Mouse (Mus musculus): ENCODE results near the gene Ppp1r1b. TPM values are rescaled to one million over a fixed set of nuclear protein-coding genes. Genes with fewer than 3 reads are reported as not detected.
A peak's percentile ranks its signal among the peaks of the same experiment; 100 is the strongest.
"Not testable (repeated sequence)": the region's sequence is repeated elsewhere in the genome, so short reads cannot be mapped to it uniquely, and the experiment has no call there.

Gene Ppp1r1b
- polyA plus RNA-seq, 1 experiment: not detected

DNA sequence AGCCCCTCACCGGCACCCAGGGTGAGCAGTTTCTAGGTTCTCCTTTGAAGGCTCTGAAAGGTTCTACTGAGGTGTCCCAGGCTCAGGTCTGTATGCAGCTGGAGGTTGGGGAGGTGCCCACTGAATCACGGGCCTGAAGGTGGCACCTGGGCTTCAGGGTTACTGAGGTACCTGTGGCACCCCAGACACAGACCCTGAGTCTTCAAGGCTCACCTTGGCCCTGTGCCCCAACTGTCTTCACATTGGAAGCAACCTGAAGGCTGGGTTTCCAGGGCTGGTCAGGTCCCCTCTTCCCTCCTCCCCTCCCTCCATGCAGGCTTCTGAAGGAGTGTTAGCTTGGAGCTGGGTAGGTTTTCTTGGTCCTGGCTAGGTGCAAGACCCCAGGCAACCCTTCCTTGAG is 33.4 kb downstream of the Ppp1r1b start:
- Histone ChIP-seq H3K4me2 (ENCODE audit: low read depth) (no peak overlapping the region), H3K36me3 (ENCODE audit: control insufficient read depth, insufficient read depth) (peaks cover 11% of the 10 kb centered on the region), H3ac (ENCODE audit: control insufficient read depth, insufficient read length) (no peak overlapping the region), H3K4me3 (no peak overlapping the region), H3K27me3 (ENCODE audit: control insufficient read depth, insufficient read depth, insufficient read length) (peaks cover 4% of the 10 kb centered on the region), H3K79me2 (ENCODE audit: control insufficient read depth, insufficient read depth) (no peaks in the 10 kb centered on the region)
- no peak for TF ChIP-seq MYOD1 (IDR thresholded peaks at IDR 0.05; ENCODE audit: control insufficient read depth in 1 of 3, insufficient read length in 2 of 3, low read depth in 2 of 3)
- no peak for TF ChIP-seq TCF3 (IDR thresholded peaks at IDR 0.05; ENCODE audit: insufficient read length, low read depth)
- TF ChIP-seq MYOG (IDR thresholded peaks at IDR 0.05; ENCODE audit: control insufficient read depth in 1 of 3, insufficient read depth in 1 of 3, insufficient read length in 2 of 3, low read depth in 2 of 3): no peak
- TF ChIP-seq REST (IDR thresholded peaks at IDR 0.05; ENCODE audit: insufficient read depth, insufficient read length): no peak
- TF ChIP-seq CEBPB (IDR thresholded peaks at IDR 0.05; ENCODE audit: insufficient read depth, poor library complexity, severe bottlenecking): no peak
- TF ChIP-seq TCF12 (IDR thresholded peaks at IDR 0.05; ENCODE audit: insufficient read depth, poor library complexity, severe bottlenecking): no peak
- no peak for TF ChIP-seq USF1 (IDR thresholded peaks at IDR 0.05; ENCODE audit: low read depth)
- no peak for TF ChIP-seq POLR2AphosphoS2 (IDR thresholded peaks at IDR 0.05; ENCODE audit: insufficient read length, low read depth)
- TF ChIP-seq E2F4 (IDR thresholded peaks at IDR 0.05; ENCODE audit: insufficient read depth): no peak
- no peak for TF ChIP-seq POLR2A (IDR thresholded peaks at IDR 0.05; ENCODE audit: insufficient read length, low read depth)

DNA sequence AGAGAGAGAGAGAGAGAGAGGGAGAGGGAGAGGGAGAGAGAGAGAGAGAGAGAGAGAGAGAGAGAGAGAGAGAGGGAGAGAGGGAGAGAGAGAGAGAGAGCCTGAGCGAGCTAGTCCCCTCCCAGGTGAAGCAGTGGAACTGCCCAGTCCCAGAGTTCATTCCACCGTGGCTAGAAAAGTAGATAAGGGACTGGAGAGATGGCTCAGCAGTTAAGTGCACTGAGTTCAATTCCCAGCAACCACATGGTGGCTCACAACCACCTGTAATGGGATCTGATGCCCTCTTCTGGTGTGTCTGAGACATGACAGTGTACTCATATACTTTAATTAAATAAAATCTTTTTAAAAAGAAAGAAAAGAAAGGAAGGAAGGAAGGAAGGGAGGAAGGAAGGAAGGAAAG is 34.2 kb downstream of the Ppp1r1b start:
- H3K4me2 ChIP-seq (ENCODE audit: low read depth); H3K4me3 ChIP-seq; H3K79me2 ChIP-seq (ENCODE audit: control insufficient read depth, insufficient read depth); H3K27me3 ChIP-seq (ENCODE audit: control insufficient read depth, insufficient read depth, insufficient read length); H3K36me3 ChIP-seq (ENCODE audit: control insufficient read depth, insufficient read depth); H3ac ChIP-seq (ENCODE audit: control insufficient read depth, insufficient read length): not testable (repeated sequence)

- Histone ChIP-seq H3ac (ENCODE audit: control insufficient read depth, insufficient read length) (no peak within 1 kb of the TSS), H3K4me3 (peak within 1 kb of the TSS; percentile 20), H3K36me3 (ENCODE audit: control insufficient read depth, insufficient read depth) (peaks cover 3% of the 10 kb centered on the region), H3K79me2 (ENCODE audit: control insufficient read depth, insufficient read depth) (no peaks in the 10 kb centered on the region), H3K27me3 (ENCODE audit: control insufficient read depth, insufficient read depth, insufficient read length) (peaks cover 19% of the 10 kb centered on the region), H3K4me2 (ENCODE audit: low read depth) (peak within 1 kb of the TSS; percentile 56)
- peak; percentile 79 for TF ChIP-seq POLR2AphosphoS2 (IDR thresholded peaks at IDR 0.05; ENCODE audit: insufficient read length, low read depth)
- peak; percentile 55 for TF ChIP-seq POLR2A (IDR thresholded peaks at IDR 0.05; ENCODE audit: insufficient read length, low read depth)
- TF ChIP-seq USF1 (IDR thresholded peaks at IDR 0.05; ENCODE audit: low read depth): no peak
These were observed 35.2 kb downstream of the Ppp1r1b start, which contains the start of gene Tcap for GRCm38 (mm10) chr11:98383261-98384030. Gene Tcap (plus strand): TSS chr11:98383811.

GRCm38 (mm10) chr11:98384216-98384615 is 36.0 kb downstream of the Ppp1r1b start:
- Histone ChIP-seq H3K4me2 (ENCODE audit: low read depth) (peak overlapping the region; percentile 56), H3K36me3 (ENCODE audit: control insufficient read depth, insufficient read depth) (no peaks in the 10 kb centered on the region), H3K4me3 (peak overlapping the region; percentile 20), H3K79me2 (ENCODE audit: control insufficient read depth, insufficient read depth) (no peaks in the 10 kb centered on the region), H3K27me3 (ENCODE audit: control insufficient read depth, insufficient read depth, insufficient read length) (peaks cover 19% of the 10 kb centered on the region), H3ac (ENCODE audit: control insufficient read depth, insufficient read length) (no peak overlapping the region)
- TF ChIP-seq TCF3 (IDR thresholded peaks at IDR 0.05; ENCODE audit: insufficient read length, low read depth): no peak
- TF ChIP-seq POLR2AphosphoS2 (IDR thresholded peaks at IDR 0.05; ENCODE audit: insufficient read length, low read depth): peak; percentile 10
- TF ChIP-seq USF1 (IDR thresholded peaks at IDR 0.05; ENCODE audit: low read depth): no peak

DNA sequence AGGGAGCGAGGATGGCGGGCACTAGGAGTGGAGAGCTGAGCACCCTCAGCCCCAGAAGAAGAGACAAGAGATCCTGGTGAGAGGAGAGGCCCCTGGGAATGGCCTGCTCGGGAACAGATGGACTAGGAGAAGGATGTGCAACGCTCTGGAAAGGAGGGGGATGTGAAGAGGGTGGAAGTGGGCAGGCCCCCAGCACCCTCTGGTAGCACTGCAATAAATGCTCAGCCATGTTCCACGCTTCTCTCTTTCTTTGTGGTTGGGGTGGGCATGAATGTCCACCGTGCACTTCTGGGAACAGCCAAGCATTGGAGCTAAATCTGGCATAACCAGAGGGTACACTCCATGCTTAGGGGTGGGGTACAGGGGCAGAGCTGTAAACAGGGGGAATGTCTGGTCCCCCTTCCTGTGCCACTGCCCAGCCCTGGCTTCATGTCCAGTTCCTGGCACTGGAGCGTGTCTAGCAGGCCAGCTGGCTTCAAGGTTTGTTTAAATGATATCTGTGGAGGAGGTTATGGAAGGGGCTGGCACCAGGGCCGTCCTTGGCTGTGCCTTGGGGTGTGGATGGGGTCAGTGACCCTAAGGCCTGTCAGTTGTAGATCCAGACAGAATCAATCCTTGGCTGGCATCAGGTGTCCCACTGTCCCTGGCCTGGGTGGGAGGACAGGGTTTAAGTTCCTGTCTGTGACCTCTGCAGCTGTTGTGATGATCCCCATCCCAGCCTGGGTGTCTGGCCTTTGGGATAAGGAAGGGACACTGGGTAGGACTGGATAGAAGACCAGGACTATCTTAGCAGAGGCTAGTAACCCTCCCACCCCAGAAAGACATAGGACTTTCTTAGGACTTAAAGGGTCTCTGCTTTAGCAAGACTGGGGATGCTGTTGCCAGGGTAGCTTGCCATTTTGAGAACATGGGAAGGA is 36.8 kb downstream of the Ppp1r1b start:
- Histone ChIP-seq H3K4me3 (peak overlapping the region; percentile 20), H3K4me2 (ENCODE audit: low read depth) (peak overlapping the region; percentile 56), H3K79me2 (ENCODE audit: control insufficient read depth, insufficient read depth) (no peaks in the 10 kb centered on the region), H3ac (ENCODE audit: control insufficient read depth, insufficient read length) (no peak overlapping the region), H3K27me3 (ENCODE audit: control insufficient read depth, insufficient read depth, insufficient read length) (peaks cover 19% of the 10 kb centered on the region), H3K36me3 (ENCODE audit: control insufficient read depth, insufficient read depth) (no peaks in the 10 kb centered on the region)
- TF ChIP-seq SRF (IDR thresholded peaks at IDR 0.05; ENCODE audit: control insufficient read depth, insufficient read length, low read depth): no peak
- TF ChIP-seq POLR2A (IDR thresholded peaks at IDR 0.05; ENCODE audit: insufficient read length, low read depth): peak; percentile 46
- TF ChIP-seq MYOD1 (IDR thresholded peaks at IDR 0.05; ENCODE audit: control insufficient read depth in 1 of 3, insufficient read length in 2 of 3, low read depth in 2 of 3): peak in 1 of 3 experiments; percentile 78
- peak in 2 of 3 experiments; percentile 40 to 64 for TF ChIP-seq MYOG (IDR thresholded peaks at IDR 0.05; ENCODE audit: control insufficient read depth in 1 of 3, insufficient read depth in 1 of 3, insufficient read length in 2 of 3, low read depth in 2 of 3)
- TF ChIP-seq POLR2AphosphoS2 (IDR thresholded peaks at IDR 0.05; ENCODE audit: insufficient read length, low read depth): peak; percentile 36

All from myocyte (in vitro differentiated cells).